Mouse (Mus musculus) central nervous system, embryonic 11.5 days (tissue): Measurements from ENCODE around the gene D930007J09Rik. TPM values are rescaled to one million over a fixed set of nuclear protein-coding genes. Genes with fewer than 3 reads are reported as not detected.

ENCODE experiments used
- polyA plus RNA-seq: library from polyadenylated mRNA; depleted of rRNA; stranded (reverse); fragments of >200 nt; gene quantifications from 2 replicates; pipeline ENCODE4 v1.2.3, GENCODE M21; 2012; rRNA removed

Gene D930007J09Rik
- polyA plus RNA-seq = 0.18 and 0.80 TPM in 2 replicates

GRCm38 (mm10) chr13:32802259-32803081, at the start of gene D930007J09Rik:
TSS of gene D930007J09Rik (minus strand) at chr13:32802849.

GRCm38 (mm10) chr13:32850668-32851404, 48.2 kb upstream of the D930007J09Rik start, which contains the start of gene Serpinb1a:
TSS of gene Serpinb1a (minus strand) at chr13:32851185.

DNA sequence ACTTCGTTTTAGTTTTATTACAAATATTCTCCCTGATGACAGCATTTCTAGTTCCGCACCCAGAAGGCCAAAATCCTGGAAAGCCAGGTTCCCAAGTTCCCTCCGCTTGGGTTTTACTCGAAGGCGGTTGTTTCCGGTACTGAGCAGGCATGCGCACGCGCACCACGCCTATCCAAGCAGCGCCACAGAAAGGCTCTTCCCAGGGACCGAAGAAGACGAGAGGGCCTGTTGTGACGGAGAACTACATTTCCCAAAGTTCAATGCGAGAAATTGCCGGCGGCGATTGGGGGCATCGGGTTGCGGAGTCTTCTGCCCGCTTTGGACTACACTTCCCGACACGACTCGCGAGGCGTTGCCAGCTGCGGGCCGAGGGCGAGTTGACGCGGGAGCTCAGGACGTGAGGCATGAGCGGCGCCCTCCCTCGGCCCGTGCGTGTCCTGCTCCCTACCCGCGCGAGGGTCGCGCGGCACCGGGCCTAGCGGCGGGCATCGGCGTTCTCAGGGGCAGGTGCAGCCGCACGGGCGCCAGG, 892 bp downstream of the D930007J09Rik start, which contains the start of gene Wrnip1:
TSS of gene Wrnip1 (plus strand) at position 346 of the 529 bp plus-strand sequence.

GRCm38 (mm10) chr13:32783816-32784215, 18.8 kb downstream of the D930007J09Rik start, which contains the start of gene Mylk4:
TSS of gene Mylk4 (minus strand) at chr13:32783954.

Other genes starting within 250 kb of the D930007J09Rik start
- 0.08 and 3.5 TPM in 2 replicates for gene Mylk4, start 18.9 kb downstream of the D930007J09Rik start, polyA plus RNA-seq
- gene Wrnip1, start 811 bp downstream of the D930007J09Rik start, polyA plus RNA-seq = 32.9 and 39.8 TPM in 2 replicates
- 0.94 and 1.2 TPM in 2 replicates for gene Serpinb1a, start 48.3 kb upstream of the D930007J09Rik start, polyA plus RNA-seq
- gene Serpinb1c, start 95.4 kb upstream of the D930007J09Rik start, polyA plus RNA-seq = not detected in 2 replicates
- 1.0 and 1.4 TPM in 2 replicates for gene Serpinb6b, start 162.4 kb upstream of the D930007J09Rik start, polyA plus RNA-seq
- gene Serpinb9, start 200.4 kb upstream of the D930007J09Rik start, polyA plus RNA-seq = 0.61 and 1.5 TPM in 2 replicates
- gene Serpinb9b, start 224.6 kb upstream of the D930007J09Rik start, polyA plus RNA-seq = 0.01 and 0.07 TPM in 2 replicates